Mouse (Mus musculus) CD4-positive, CD25-positive, alpha-beta regulatory T cell, adult 2 months (primary cell): ENCODE measurements around the gene Trim12c.
A peak's percentile ranks its signal among the peaks of the same experiment; 100 is the strongest.
"Not testable (repeated sequence)": the region's sequence is repeated elsewhere in the genome, so short reads cannot be mapped to it uniquely, and the experiment has no call there.

Experiments used
- DNase-seq: peaks from one replicate; pipeline ENCODE4 v3.0.0-alpha.2; 2012; ENCODE audit warnings: low read depth, low spot score

Trim12c gene

DNA sequence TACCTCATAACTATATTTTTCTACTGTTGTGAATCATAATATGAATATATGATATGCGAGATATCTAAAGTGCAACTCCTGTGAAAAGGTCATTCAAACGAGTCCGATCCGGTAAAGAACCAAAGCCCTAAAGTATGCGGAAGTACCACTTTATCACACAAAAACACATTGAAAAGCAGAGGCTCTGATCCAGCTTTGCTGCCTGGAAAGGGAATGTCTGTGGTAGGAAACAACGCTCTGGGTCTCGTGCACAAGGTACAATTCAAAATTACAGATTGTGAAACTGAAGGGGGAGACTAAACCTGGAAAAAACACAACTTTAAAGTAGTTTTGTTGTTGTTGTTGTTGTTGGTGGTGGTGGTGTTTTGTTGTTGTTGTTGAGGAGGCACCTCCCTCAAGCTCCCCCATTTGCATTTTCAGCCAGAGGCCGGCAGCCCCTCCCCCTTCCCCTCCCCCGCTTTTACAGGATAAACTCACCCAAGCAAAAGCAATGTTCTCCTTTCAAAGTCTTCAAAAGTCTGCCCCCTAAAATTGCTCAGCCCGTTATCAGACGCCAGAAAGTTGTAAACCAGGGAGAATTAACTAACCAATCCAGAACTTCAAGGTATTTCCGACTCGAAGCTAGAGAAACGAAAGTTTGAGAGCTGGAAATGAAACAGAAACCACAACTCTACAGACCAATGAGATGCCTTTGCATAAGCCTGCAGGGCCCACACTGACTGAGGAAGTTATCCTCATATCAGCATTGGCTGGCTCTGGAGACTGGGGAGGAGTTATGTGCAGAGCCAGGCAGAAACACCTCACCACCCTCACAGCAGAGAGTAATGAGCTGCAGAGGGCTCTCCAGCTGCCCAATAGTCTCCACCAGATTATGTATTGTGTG, at the start of gene Trim12c:
TSS of gene Trim12c (minus strand) at position 646 of the 883 bp plus-strand sequence.
- DNase-seq = peak; percentile 91

DNA sequence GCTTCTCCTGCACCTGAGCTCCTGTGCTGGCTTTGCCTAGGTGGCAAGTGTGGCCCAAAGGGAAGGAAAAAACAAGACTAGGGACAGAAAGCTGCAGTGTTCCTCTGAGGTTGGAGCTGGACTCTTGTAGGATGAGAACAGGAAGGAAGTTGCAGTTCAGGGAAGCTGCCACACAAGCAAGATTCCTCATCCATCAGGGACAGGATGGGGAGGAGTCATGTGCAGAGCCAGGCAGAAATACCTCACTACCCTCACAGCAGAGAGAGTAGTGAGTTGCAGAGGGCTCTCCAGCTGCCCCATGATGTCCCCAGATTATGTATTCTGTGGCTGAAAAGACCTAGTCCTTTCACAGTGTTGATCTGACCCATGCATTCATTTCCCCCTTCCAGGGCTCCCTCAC, 48.0 kb upstream of the Trim12c start:
- DNase-seq = no peak

DNA sequence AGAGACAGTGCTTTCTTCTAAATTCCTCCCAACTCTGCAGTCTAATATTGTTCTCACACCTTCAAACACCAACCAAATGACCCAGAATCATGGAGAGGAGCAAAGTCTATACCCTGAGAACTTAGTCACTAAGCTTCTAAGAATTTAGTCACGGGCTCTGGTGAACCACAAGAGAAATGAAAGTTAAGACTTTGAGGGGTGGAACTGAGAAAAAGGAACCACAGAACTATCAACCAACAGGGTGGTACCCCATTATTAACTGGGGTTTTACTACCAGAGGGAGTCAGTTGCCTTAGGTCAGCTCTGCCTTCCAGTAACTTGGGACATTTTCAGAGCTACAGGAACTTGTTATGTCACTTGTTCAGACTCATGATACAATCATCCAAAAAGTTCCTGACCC, 47.5 kb upstream of the Trim12c start, which contains the start of gene Trim30c:
TSS of gene Trim30c (minus strand) at position 140 of the 400 bp plus-strand sequence.
- peak; percentile 6 for DNase-seq

DNA sequence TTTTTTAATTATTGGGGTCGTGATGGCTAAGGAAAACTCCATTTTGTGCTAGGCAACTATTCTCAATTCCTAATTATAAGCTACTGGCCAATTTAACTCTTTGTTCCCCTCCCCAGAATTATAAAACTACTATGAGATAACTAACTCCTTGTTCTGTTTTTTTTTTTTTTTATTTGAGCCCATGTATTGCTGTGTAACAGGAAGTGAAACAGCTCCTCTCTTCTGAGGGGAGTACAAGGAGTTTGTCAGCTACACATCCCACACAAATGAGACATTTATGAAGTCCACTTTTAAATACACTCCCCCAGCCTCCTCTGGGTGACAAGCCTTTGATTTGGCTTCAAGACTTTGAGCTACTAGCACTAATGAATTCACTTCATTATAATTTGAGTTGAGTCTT, 45.3 kb upstream of the Trim12c start:
- DNase-seq = no peak

DNA sequence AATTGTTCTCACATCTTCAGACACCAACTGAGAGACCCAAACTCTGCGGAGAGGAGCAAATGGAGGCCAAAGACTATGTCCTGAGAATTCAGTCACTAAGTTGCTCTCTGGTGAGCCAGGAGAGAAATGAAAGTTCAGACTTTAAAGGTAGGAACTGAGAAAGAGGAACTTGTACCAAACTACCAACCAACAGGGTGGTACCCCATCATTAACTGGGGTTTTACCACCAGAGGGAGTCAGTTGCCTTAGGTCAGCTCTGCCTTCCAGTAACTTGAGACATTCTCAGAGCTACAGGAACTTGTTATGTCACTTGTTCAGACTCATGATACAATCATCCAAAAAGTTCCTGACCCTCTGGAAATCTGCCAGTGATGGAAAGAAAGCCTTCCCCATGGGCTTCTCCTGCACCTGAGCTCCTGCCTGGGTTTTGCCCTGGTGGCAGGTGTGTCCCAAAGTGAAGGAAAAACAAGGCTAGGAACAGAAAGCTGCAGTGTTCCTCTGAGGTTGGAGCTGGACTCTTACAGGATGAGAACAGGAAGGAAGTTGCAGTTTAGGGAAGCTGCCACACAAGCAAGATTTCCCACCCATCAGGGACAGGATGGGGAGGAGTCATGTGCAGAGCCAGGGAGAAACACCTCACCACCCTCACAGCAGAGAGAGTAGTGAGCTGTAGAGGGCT, 16.7 kb upstream of the Trim12c start, which contains the start of gene Trim30b:
TSS of gene Trim30b (minus strand) at position 149 of the 679 bp plus-strand sequence.
- DNase-seq = peak; percentile 76

DNA sequence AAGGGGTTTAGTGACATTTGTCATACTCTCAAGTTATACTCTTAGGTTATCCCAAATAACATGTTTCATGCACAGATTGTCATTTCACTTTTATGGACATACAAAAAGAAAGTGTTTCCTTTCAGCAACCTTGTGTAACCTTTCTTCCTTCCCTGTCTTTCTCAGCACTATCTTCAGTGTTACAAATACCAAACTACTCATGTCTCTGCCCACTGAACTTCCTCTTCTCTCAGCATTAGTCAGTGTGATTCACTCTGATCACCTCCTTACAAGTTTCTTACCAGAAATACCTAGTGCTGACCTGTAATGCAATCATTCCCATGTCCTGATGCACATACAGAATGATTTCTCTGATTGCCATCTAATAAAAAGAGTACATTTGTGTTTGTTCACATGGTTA, 13.2 kb upstream of the Trim12c start:
- DNase-seq = no peak

DNA sequence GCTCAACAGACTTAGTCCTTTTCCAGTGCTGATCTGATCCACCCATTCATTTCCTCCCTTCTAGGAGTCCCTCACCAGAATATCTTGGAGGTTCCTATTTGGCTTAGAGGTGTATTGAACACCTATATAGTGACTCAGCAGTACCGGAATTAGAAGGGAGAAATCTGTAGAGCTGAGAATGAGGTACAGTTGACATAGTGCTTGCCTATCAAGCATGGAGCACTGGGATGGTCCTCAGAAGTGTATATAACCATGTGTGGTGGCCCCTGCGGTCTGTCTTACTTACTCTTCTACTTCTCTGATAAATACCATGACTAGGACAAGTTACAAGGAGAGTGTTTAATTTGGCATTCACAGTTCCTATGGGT, 422 bp upstream of the Trim12c start:
- no peak for DNase-seq

DNA sequence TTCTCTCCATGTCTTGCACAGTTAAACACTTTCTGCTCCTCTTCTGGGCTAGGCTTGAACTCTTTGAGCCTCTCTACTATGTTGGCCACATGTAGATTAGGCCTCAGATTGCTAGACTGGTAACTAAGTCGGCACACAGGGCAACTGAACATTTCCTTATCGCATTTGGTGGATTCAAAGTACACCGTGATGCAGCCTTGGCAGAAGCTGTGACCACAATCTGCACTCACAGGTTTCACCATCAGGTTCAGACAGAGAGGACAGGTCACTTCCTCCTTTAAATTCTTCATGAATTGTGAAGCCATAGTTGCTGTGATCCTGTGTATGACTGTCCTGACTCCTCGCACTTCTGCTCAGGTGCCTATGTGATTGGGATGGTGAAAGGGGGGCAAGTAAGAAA, 5.1 kb downstream of the Trim12c start:
- DNase-seq = not testable (repeated sequence)

DNA sequence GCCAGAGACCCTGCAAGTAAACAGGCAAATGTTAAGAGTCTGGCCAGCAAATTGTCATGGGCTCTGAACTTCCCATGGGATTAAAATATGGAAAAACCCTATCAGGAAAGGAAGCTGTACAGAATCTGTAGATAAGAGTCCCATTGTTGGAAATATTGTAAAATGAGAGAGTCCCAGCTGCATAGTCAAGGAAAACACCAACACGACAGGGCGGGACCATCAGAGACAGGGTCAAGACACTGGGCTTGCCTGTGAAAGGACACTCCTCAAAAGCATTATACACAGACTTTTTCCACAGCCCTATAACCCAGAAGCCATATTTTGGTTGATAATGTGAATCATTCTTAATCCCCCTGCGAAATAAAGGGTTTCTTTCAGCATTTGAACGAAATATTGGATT, 12.4 kb downstream of the Trim12c start:
- DNase-seq = not testable (repeated sequence)

DNA sequence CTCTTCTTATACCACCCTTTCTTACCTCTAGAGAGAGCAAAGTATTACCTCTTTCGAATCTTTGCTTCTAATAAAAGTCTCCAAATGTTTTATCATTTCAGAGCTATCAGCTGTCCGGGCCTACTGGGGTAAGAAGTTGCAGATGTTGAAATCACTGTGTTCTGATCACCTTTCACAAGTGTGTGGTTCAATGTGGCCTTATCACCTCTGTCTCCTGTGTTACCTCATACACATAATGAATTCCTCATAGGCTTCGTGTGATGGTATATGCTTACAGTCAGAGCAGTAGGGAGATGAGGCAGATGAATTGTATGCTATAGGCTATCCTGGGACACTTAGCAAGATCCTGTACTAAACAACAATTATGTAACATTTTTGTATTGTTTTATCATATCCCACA, 17.6 kb downstream of the Trim12c start:
- not testable (repeated sequence) for DNase-seq

DNA sequence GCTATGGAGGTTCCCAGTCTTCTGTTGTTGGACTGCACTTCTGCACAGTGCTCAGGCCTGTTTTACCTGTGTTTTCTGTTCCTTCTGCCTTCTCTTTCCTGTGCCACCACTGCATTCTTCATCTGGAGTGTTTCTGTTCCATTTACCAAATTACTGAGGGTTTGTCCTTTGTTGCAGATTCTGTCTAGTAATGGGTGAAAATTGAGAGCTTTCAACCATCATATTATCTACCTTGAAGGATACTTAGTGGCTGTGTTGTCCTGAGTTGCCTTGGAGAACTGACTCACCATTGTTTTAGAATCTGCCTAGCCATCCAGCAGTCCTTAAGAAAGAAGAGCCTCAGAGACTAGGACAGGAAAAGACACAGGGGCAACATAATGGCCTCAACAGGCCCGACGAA, 24.0 kb downstream of the Trim12c start, which contains the start of gene Trim34b:
TSS of gene Trim34b (plus strand) at position 301 of the 400 bp plus-strand sequence.
- DNase-seq = not testable (repeated sequence)

DNA sequence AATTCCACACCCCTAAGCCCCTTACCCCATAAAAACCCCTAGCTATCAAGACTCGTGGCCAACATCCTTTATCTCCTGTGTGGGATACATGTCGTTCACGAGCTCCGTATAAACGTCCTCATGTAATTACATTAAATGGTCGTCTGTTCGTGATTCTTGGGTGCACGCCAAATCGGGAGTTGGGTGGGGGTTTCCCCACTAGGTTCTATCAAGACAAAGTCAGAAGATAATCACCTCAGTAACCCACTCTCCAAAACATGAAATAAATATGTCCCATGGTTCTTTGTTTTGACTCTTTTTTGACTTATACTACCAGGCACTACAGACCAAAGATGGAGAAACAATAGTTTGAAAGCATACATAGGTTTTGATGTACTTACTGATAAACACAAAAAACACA, 31.1 kb downstream of the Trim12c start:
- DNase-seq = peak; percentile 65

DNA sequence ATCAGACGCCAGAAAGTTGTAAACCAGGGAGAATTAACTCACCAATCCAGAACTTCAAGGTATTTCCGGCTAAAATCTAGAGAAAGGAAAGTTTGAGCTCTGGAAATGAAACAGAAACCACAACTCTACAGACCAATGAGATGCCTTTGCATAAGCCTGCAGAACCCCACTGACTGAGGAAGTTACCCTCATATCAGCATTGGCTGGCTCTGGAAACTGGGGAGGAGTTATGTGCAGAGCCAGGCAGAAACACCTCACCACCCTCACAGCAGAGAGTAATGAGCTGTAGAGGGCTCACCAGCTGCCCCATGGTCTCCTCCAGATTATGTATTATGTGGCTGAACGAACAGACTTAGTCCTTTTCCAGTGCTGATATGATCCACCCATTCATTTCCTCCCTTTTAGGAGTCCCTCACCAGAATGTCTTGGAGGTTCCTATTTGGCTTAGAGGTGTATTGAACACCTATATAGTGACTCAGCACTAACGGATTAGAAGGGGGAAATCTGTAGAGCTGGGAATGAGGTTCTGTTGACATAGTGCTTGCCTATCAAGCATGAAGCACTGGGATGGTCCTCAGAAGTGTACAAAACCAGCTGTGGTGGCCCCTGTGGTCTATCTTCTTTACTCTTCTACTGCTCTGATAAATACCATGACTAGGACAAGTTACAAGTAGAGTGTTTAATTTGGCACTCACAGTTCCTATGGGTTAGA, 37.6 kb downstream of the Trim12c start, which contains the start of gene Trim12a:
TSS of gene Trim12a (minus strand) at position 98 of the 712 bp plus-strand sequence.
- DNase-seq = peak; percentile 23

DNA sequence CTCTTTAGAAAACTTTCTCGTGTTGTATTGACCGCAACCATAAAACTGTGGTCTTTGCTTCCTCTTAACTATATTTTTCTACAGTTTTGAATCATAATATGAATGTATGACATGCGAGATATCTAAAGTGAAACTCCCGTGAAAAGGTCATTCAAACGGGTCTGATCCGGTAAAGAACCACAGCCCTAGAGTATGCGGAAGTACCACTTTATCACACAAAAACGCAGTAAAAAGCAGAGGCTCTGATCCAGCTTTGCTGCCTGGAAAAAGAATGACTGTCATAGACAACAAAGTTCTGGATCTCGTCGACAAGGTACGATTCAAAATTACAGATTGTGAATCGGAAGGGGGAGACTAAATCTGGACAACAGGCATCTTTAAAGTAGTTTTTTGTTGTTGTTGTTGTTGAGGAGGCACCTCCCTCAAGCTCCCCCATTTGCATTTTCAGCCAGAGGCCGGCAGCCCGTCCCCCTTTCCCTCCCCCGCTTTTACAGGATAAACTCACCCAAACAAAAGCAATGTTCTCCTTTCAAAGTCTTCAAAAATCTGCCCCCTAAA, 38.3 kb downstream of the Trim12c start:
- peak; percentile 70 for DNase-seq

DNA sequence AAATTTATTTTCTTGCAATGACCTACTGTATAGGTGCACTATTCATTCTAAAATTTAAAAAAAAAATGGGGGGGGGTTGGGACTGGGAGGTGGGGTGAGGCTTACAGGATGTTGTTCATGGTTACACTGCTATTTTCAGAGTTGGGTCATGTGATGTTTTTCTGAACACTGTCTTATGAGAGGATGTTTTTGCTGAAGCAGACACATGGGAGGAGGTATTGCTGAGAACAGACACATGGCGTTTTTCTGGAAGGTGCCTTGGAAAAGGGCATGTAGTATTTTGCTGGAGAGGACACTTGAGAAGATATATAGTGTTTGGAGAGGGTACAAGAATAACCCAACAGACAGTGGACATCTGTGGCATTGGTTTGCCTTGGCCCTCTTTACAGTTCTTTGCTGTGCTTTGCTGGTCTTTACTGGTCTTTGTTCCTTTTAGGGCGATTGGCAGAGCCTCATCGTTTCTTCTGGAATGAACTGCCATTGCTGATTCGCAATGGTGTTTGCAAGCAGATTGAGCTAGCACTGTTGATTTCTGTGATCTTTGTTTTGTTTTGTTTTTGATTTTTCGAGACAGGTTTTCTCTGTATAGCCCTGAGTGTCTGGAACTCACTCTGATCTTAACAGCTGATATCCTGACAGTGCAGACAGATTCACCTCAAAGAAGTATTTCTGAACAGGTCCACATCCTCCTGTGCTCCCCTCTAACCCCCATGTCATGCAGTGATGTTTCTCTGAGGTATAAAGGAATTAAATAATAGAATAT, 61.3 kb downstream of the Trim12c start:
- DNase-seq = peak; percentile 77

DNA sequence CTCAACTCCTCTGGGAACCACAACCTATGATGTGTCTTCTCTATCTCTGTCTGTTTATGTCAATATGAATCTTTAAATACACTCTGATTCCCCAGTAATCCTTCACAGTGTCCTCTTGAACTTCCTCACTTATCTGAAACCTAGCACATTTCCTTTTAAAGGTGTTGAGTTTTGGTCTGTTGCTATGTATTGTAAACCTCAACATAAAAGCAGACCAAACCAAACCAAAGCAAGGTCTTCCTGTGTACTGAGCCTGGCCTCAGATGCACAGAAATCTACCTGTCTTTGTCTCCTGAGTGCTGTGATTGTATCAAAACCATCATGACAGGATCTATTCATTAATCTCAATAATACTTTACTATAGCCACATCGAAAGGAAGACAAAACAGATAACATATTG, 62.5 kb downstream of the Trim12c start:
- DNase-seq = peak; percentile 71
